Mouse (Mus musculus): Measurements from ENCODE around the gene Tgfbr3.

Tgfbr3 gene

DNA sequence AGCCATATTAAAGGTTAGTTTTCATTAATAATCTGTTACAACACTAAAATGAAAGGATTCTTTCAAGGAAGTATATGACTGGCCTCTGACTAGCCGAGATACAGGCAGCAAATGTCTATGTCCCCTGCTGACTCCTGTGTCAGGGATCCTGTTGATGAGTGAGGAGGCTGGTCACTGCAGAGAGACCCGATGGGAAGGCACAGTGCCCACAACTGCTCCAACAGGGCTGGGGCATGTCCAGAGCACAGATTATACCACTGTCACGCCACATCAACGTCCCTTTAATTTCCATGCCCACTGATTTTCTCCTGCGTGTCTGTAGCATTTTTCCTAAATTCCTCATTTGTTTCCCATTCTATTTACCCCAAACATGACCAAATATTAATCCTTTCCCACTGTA is 146.0 kb downstream of the Tgfbr3 start:
- no peak for DNase-seq

- DNase-seq = no peak
Observed at GRCm38 (mm10) chr5:107142791-107143190, 146.6 kb downstream of the Tgfbr3 start.

GRCm38 (mm10) chr5:107141375-107141774 is 148.1 kb downstream of the Tgfbr3 start:
- DNase-seq = no peak

- DNase-seq = no peak
Observed at GRCm38 (mm10) chr5:107139800-107140651, 149.4 kb downstream of the Tgfbr3 start.

DNA sequence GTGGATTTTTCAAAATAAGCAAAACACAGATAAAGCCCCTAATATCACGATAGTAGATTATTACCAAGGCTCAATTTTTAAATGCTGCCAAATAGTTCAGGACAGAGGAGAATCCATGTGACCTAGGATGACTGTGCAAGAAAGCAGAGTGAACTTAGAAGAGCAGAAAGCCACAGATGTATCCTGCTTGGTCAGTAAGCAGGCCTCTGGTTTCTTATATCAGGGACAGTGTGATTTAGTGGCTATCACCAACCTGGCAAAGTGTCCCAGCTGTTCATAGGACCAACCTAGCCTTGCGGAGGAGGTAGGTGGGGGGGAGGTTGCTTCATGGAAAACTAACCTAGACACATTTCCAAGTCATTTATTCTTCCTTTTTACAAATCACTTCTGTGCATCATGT is 156.1 kb downstream of the Tgfbr3 start:
- no peak for DNase-seq

- DNase-seq = no peak
Observed at GRCm38 (mm10) chr5:107132231-107132630, 157.2 kb downstream of the Tgfbr3 start.

GRCm38 (mm10) chr5:107129304-107129703 is 160.1 kb downstream of the Tgfbr3 start:
- no peak for DNase-seq

DNA sequence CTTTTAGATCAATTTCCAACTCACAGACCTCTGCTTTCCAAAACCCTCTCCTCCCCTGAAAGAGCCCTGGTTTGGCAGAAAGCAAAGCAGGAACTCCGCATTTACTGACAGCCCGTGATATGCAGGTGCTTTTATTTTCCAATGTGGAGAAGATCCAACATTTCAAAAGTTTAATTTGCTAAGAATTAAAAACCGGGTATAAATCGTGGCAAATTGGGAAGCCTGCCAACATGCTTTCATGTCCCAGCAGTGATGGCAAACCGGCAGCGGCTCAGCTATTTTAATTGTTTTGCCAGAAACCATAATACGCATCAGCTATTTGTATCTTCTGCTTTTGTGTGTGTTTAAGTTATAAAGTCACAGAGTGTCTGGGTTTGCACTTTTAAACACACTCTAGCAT is 162.9 kb downstream of the Tgfbr3 start:
- no peak for DNase-seq

GRCm38 (mm10) chr5:107125131-107125530 is 164.3 kb downstream of the Tgfbr3 start:
- DNase-seq = no peak

DNA sequence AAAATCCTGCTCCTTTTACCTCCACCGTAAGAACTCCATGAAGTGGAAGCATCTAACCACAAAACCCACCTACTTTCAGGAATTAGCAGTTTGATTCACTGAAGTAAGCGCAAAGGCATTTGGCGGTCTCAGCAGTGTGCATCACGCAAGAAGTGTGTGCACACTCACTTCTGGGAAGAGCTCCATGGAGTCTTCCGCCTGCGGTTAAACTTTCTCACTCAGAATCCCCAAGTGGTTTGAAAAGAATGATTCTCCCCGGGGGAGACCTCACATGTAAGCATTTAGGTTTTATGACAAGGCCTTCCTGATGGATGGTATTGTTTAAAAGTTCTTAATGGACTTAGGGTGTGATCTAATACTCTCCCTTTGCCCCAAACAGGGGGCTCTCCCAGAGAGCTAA is 164.9 kb downstream of the Tgfbr3 start:
- DNase-seq = no peak

DNA sequence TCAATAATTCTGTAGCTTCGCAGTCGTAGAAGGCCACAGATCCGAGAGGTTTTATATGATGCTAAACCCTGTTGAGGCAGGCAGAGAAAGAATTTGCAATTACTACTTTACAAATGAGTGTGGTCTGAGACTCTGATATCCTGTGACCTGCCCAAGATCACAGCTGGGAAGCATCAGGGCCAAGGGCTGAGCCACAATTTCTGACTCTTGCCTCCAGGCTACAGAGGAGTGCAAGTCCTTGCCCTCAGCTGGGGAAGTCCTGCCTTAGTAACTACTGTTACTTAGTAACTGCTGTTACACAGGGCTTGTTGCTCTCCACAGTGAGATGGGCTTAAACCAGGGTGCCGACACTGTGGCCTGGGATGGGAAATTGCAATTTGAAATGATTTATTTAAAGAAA is 166.8 kb downstream of the Tgfbr3 start:
- DNase-seq = no peak

- DNase-seq = no peak
Observed at GRCm38 (mm10) chr5:107121086-107121485, 168.3 kb downstream of the Tgfbr3 start.

DNA sequence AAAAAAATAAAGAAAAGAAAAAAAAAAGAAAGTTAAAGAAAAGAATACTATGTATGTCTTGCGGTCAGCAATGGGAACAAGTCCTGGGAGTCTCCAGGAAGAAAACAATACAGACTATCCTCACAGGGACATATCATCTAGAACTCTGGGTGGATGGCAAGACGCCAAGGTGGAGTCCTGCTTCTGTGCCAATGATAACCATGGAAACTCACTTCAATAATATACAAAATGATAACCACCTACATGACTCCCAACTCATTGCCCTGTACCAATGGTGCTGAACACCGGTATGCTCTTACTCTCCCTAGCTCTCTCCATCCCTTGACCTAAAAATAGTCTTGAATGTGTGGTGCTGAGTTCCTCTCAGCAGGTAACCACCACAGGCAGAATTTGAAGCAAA is 168.8 kb downstream of the Tgfbr3 start:
- DNase-seq = no peak

DNA sequence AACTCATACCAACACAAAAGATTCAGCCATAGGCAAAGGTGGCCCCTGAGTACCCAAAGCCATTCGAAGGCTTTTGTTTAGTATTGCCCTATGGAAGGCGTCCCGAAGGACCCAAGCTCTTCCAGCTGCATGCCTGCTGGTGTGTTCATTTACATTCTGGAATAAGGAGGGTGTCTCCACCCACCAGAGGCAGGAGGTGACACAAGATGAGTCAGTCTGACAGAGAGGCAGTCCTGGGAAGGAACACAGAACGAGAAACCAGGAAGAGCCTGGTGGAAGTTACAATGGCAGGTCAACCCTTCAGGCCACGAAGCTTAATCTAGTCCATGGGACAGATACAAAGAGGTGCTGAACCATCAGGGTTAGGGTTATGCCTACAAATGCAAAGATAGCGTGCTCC is 169.5 kb downstream of the Tgfbr3 start:
- DNase-seq = no peak

GRCm38 (mm10) chr5:107116821-107117220 is 172.6 kb downstream of the Tgfbr3 start:
- DNase-seq = no peak

GRCm38 (mm10) chr5:107112656-107113275 is 176.7 kb downstream of the Tgfbr3 start:
- no peak for DNase-seq

DNA sequence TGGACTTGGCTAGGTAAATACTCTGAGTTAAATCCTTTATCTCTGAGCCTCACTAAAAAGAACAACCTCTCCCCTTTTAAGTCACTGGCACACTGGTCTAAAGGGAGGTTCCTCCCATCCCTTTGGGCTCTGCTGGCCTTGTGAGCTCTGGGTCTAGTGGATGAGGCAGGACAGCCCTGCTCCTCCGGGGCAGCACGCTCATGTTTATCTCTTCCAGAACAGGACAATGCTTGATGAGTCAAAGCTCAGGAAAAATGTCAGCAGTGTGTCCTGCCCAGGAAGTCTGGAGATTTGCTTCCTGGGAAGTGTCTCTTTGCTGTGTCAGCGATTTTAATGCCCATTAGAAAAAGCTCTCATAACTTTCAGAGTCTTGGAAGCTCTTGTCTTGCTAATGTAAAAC is 177.6 kb downstream of the Tgfbr3 start:
- DNase-seq = no peak

DNA sequence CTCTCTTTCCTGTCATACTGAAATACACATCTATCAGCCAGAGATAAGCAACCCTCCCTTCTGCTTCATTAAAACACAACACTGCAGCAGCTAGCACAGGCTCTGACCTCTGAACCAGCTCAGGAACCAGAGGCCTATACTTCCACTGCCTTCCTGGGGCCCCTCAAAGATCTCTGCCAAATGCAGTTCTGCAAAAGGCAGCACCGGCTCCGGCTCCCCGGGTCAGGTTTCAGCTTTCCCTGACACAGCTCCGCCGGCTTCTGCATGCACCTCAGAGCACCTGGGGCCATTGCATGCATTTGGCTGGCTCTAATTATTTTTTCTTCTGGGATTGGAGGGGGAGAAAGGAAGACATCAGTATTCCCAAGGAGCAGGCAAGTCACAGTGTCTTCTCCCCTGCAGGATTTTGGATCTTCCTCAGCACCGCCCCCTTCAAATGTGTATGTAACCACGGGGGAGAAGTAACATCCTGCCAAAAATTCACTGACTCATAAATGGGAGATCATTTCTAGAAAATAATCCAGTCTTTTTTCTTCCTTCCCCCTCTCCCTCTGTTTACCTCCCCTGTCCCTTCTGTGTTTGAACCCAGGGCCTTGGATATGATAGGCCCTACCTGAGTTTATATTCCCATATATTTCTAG is 178.4 kb downstream of the Tgfbr3 start:
- DNase-seq = no peak

DNA sequence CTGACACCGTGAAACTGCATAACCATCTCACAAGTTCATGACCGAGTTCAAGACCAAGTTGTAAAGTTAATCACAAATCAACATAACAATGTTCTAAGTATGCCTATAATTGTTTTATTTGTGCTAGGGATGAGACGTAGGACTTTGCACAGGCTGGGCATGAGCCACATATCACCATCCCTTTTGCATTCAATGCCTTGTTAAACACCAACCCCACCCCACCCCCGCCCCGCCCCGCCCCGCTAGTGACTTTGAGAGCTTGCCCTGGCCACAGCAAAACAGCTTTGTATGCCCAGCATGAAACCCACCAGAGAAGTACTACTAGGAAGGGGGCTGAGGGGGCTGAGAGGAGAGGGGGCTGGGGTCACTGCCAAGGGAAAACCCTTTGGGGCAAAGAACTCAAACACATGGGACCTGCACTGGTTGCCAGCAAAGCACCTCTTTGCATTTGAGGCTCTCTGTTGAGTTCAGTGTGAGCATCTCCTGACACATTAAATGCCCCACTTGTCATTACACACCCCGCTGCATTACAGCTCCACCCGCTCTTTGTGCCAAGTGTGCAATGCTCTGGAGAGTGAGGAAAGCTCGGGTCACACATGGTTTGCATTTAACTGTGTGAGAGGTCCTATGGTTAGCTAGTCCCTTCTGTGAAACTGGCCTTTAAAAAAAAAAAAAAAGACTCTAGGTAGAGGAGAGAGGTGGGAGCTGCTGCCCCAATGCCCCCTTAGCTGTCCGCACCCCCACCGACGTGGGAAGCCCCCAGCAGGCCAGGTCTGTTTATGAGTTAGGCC is 179.1 kb downstream of the Tgfbr3 start:
- no peak for DNase-seq

- no peak for DNase-seq
Observed at GRCm38 (mm10) chr5:107109416-107109815, 180.0 kb downstream of the Tgfbr3 start.

GRCm38 (mm10) chr5:107106793-107107192 is 182.6 kb downstream of the Tgfbr3 start:
- DNase-seq = no peak

DNA sequence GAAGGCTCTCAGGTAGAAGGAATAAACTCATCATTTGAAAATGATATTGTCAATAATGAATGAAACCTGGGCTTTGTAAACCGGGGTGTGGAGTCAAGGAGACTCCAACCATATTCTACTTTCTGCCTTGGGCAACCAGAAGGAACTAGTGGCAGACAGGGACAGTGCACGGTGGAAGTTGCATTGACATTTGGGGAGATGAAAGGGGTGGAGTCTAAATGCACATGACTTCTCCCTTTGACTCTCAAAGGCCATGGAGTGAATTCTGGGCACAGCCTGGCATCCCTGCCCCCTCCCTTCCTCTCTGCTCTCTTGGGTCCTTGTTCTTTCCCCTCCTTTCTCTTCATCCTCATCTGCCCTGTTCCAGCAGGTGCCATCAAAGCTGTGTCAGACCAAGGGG is 183.3 kb downstream of the Tgfbr3 start:
- DNase-seq = no peak

DNA sequence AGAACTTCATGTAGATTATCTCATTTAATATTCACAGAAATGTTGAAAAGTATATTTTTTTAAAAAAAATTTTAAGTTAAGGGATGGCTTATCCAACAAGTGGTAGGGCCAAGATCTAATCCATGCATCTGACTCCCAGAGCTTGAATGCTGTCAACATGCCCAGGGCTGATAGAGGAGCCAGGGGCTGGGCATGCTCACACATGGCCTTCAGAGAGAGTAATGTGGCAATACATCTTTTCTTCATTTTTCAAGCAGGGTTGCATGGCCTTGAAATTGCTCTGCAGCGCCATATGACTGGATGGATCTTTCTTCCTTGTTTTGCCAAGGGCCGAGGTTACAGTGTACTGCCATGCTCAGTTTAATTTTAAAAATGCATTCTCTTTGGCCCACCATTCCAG is 185.8 kb downstream of the Tgfbr3 start:
- DNase-seq = no peak

All from kidney, adult 18-20 months (tissue).